8 mouse cellular contexts compared by ENCODE assay signal in the genomic region with DNA sequence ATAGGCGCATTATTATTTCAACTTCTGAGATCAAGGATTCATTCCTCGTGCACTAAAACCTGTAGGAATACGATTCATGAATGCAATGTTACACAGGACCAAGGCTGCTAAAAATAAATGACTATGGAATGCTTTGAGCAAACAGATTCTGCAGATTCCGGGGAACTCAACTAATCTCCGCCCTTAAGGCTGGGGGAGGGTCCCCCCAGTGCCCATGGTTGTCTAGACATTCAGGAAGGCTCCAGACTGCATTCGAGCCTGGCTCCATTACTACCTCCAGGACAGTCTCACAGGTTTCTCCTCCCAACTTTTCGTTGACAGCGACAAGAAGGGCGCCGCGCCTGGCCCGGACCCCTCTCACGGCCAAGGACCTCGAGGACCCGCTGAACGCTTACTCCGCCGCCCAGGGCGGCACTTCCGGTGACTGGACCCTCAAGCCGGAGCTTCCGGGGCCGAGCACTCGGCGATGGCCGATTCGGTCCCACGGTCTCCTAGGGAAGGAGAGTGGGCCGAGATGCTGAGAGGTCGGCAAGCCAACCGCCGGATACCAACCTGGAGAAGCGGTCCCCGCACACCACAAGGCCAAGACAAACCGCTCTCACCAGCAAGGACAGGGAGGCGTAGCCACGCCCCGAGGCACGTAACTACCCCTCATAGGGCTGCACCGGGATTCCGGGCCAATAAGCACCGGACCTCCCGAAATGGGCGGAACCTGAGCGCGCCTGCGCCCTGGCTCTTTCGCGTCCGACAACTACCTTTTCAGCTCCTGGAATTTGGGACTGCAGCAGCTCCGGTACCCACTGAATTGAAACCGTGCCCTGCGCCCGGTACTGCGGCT. TPM values are rescaled to one million over a fixed set of nuclear protein-coding genes. Genes with fewer than 3 reads are reported as not detected.
DNase-seq lines count a peak whose midpoint lies in the region; ATAC-seq lines count a peak whose summit lies in the region.

Gene Zfp322a, minus strand, starts transcription at position 626 of the 838 bp plus-strand sequence.

- peaks cover 18% of the 10 kb centered on the region for H3K4me1 ChIP-seq in forebrain, embryonic 14.5 days (ENCODE audit: control insufficient read depth, insufficient read depth, low read length)
- peaks cover 33% of the 10 kb centered on the region for H3K4me1 ChIP-seq in neural tube, embryonic 15.5 days

- intact Hi-C loops in heart, postnatal 14 days (cut with DNase I): loop anchor here (5.0 kb wide), 1 partner anchor 148 kb away; no protein-coding TSS in a partner anchor

- H3K9me3 ChIP-seq in forebrain, embryonic 14.5 days (replicated peaks; ENCODE audit: control insufficient read depth, low read length): no peaks in the 10 kb centered on the region
- no peaks in the 10 kb centered on the region for H3K9me3 ChIP-seq in neural tube, embryonic 15.5 days (replicated peaks)

- ATAC-seq in forebrain, embryonic 14.5 days: peak; percentile 100
- ATAC-seq in neural tube, embryonic 15.5 days (ENCODE audit: low FRiP score): peak; percentile 100

- peak within 1 kb of the TSS; percentile 94 for H3K27ac ChIP-seq in forebrain, embryonic 14.5 days (ENCODE audit: low read depth, low read length)
- peak within 1 kb of the TSS; percentile 93 for H3K27ac ChIP-seq in neural tube, embryonic 15.5 days (replicated peaks)

- H3K27me3 ChIP-seq in forebrain, embryonic 14.5 days (replicated peaks; ENCODE audit: control insufficient read depth, insufficient read depth, low read length): no peaks in the 10 kb centered on the region
- peaks cover 7% of the 10 kb centered on the region for H3K27me3 ChIP-seq in neural tube, embryonic 15.5 days (replicated peaks)

- H3K9ac ChIP-seq in forebrain, embryonic 14.5 days (ENCODE audit: low read length): peak within 1 kb of the TSS; percentile 86
- H3K9ac ChIP-seq in neural tube, embryonic 15.5 days (replicated peaks): peak within 1 kb of the TSS; percentile 76

- peak; percentile 97 for DNase-seq in ES-CJ7 (ENCODE audit: low read depth, low spot score)
- DNase-seq in cerebellum, adult 11 months: peak; percentile 96
- peak; percentile 99 for DNase-seq in forebrain, embryonic 14.5 days (ENCODE audit: low spot score)
- peak; percentile 96 for DNase-seq in heart, postnatal 14 days
- DNase-seq in layer of hippocampus, adult 11-12 months (ENCODE audit: low spot score): peak; percentile 96
- peak; percentile 97 to 98 for DNase-seq in lung, adult 18-20 months
- peak; percentile 97 for DNase-seq in testis, postnatal 14 days (ENCODE audit: low spot score)

- peak within 1 kb of the TSS; percentile 79 for H3K4me2 ChIP-seq in forebrain, embryonic 14.5 days (ENCODE audit: low read length)
- peak within 1 kb of the TSS; percentile 73 for H3K4me2 ChIP-seq in neural tube, embryonic 15.5 days

- H3K36me3 ChIP-seq in forebrain, embryonic 14.5 days (ENCODE audit: control insufficient read depth, insufficient read depth, low read length): peaks cover 15% of the 10 kb centered on the region
- H3K36me3 ChIP-seq in neural tube, embryonic 15.5 days: no peaks in the 10 kb centered on the region

- under 1% methylated on average over 51 of the region's 55 CpGs for WGBS in forebrain, embryonic 14.5 days
- under 1% methylated on average over 55 of the region's 55 CpGs for WGBS in neural tube, embryonic 15.5 days

- peak within 1 kb of the TSS; percentile 79 for H3K4me3 ChIP-seq in forebrain, embryonic 14.5 days (ENCODE audit: low read depth, low read length)
- H3K4me3 ChIP-seq in neural tube, embryonic 15.5 days (replicated peaks): peak within 1 kb of the TSS; percentile 69

RNA-seq across cellular contexts. Expression of gene Zfp322a, which starts in this region (rescaled TPM):
- polyA plus RNA-seq in forebrain, embryonic 14.5 days (2014; fragmentation: Nextera tagmentation; extraction: Ambion mirVana): 49.6 and 59.5 TPM in 2 replicates
- 10 to 100 TPM; 18.8 to 21.7 TPM for total RNA-seq in heart, postnatal 14 days (2021)
- polyA plus RNA-seq in neural tube, embryonic 15.5 days (2015; fragmentation: Nextera tagmentation; extraction: Ambion mirVana): 46.2 and 49.0 TPM in 2 replicates

Comparison
In these comparisons a context has a peak if more than half of its experiments do, and no peak if none do; other contexts are left out.
1. Peak in every context shown above with its lines: DNase-seq, ATAC-seq, H3K4me3 ChIP-seq and H3K27ac ChIP-seq.